Mouse (Mus musculus) intestine, embryonic 15.5 days (tissue): ENCODE measurements around the gene Esp38. TPM values are rescaled to one million over a fixed set of nuclear protein-coding genes. Genes with fewer than 3 reads are reported as not detected.
"Not testable (repeated sequence)": the region's sequence is repeated elsewhere in the genome, so short reads cannot be mapped to it uniquely, and the experiment has no call there.

Experiments used
- ATAC-seq: fragments of 200-750 bp; cut with Nextera tagmentation; 2 replicates; pipeline ENCODE4 v1.8.0; 2017; ENCODE audit warnings: moderate TSS enrichment, moderate library complexity
- H3K27ac ChIP-seq: fragments of 300-500 bp; sonication (generic); 2 replicates; pipeline ENCODE4 v1.5.1; 2015; ENCODE audit warnings: mild to moderate bottlenecking, inconsistent platforms
- H3K27me3 ChIP-seq: fragments of 300-500 bp; sonication (generic); replicated peaks from 2 replicates; pipeline ENCODE4 v1.6.1; 2015; ENCODE audit warnings: inconsistent platforms
- H3K36me3 ChIP-seq: fragments of 300-500 bp; sonication (generic); 2 replicates; pipeline ENCODE4 v1.6.1; 2015; ENCODE audit warnings: inconsistent platforms
- H3K4me1 ChIP-seq: fragments of 300-500 bp; sonication (generic); replicated peaks from 2 replicates; pipeline ENCODE4 v1.6.1; 2015; ENCODE audit warnings: inconsistent platforms
- H3K4me2 ChIP-seq: fragments of 300-500 bp; sonication (generic); replicated peaks from 2 replicates; pipeline ENCODE4 v1.6.1; 2015; ENCODE audit warnings: mild to moderate bottlenecking, inconsistent platforms
- H3K4me3 ChIP-seq: fragments of 300-500 bp; sonication (generic); replicated peaks from 2 replicates; pipeline ENCODE4 v1.5.1; 2015; ENCODE audit warnings: inconsistent platforms
- H3K9ac ChIP-seq: fragments of 300-500 bp; sonication (generic); 2 replicates; pipeline ENCODE4 v1.6.1; 2015; ENCODE audit warnings: inconsistent platforms
- H3K9me3 ChIP-seq: fragments of 300-500 bp; sonication (generic); 2 replicates; pipeline ENCODE4 v1.6.1; 2016; ENCODE audit warnings: inconsistent platforms
- WGBS: fragments of 180-500 bp; shearing (Covaris S2); methylation state at CpG from one replicate; pipeline ENCODE4 v1.1.7; 2015; 5-methylcytosine and 5-hydroxymethylcytosine counted together
- polyA plus RNA-seq: library from polyadenylated mRNA; unstranded; fragments of >200 nt; fragmentation: Nextera tagmentation; extraction: Ambion mirVana; gene quantifications from 2 replicates; pipeline ENCODE4 v1.2.1, GENCODE M21; 2015

Gene Esp38
- not detected in 2 replicates for polyA plus RNA-seq

GRCm38 (mm10) chr17:39950220-39950619 is at the start of gene Esp38:
Esp38 (plus strand) TSS chr17:39950520.
- Histone ChIP-seq H3K4me1 (no peaks in the 10 kb centered on the region), H3K9ac (no peak within 1 kb of the TSS), H3K9me3 (no peaks in the 10 kb centered on the region), H3K36me3 (no peaks in the 10 kb centered on the region), H3K4me3 (no peak within 1 kb of the TSS), H3K27ac (no peak within 1 kb of the TSS), H3K27me3 (no peaks in the 10 kb centered on the region), H3K4me2 (no peak within 1 kb of the TSS)
- no peak for ATAC-seq
- 74% methylated on average over 3 of the region's 3 CpGs for WGBS

GRCm38 (mm10) chr17:39902928-39903545 is 47.3 kb upstream of the Esp38 start:
- H3K27me3 ChIP-seq, H3K9me3 ChIP-seq, H3K4me2 ChIP-seq, H3K36me3 ChIP-seq, H3K9ac ChIP-seq, H3K4me3 ChIP-seq, ATAC-seq, H3K4me1 ChIP-seq, H3K27ac ChIP-seq: not testable (repeated sequence)
- 49% methylated on average over 8 of the region's 8 CpGs for WGBS

Other genes starting within 250 kb of the Esp38 start
- gene AC192777.2, start 144.9 kb downstream of the Esp38 start, polyA plus RNA-seq = not detected in 2 replicates